Mouse (Mus musculus) retina, embryonic 14.5 days (tissue): Measurements from ENCODE around the gene Hist4h4.

ENCODE experiments used
- DNase-seq: peaks from one replicate; pipeline ENCODE4 v3.0.0-alpha.2; 2015; ENCODE audit warnings: low spot score

Hist4h4 gene

GRCm38 (mm10) chr6:136782761-136783160 lies 21.5 kb downstream of the Hist4h4 start:
- DNase-seq: no peak

GRCm38 (mm10) chr6:136782146-136782545 lies 22.1 kb downstream of the Hist4h4 start:
- DNase-seq: no peak

- no peak for DNase-seq
Observed at GRCm38 (mm10) chr6:136781377-136781986, 22.7 kb downstream of the Hist4h4 start, which contains the start of gene Gucy2c. Gene Gucy2c, minus strand, starts transcription at chr6:136781765.

- no peak for DNase-seq
Observed at GRCm38 (mm10) chr6:136776392-136776791, 27.8 kb downstream of the Hist4h4 start.

- no peak for DNase-seq
Observed at GRCm38 (mm10) chr6:136769859-136770258, 34.4 kb downstream of the Hist4h4 start.

- DNase-seq: no peak
Observed at GRCm38 (mm10) chr6:136769143-136769542, 35.1 kb downstream of the Hist4h4 start.

GRCm38 (mm10) chr6:136763912-136764311 lies 40.3 kb downstream of the Hist4h4 start:
- DNase-seq: no peak
